Mouse (Mus musculus) kidney, embryonic 16.5 days (tissue): ENCODE results near the gene Actbl2. TPM values are rescaled to one million over a fixed set of nuclear protein-coding genes. Genes with fewer than 3 reads are reported as not detected.

Experiments
- ATAC-seq: fragments of 200-750 bp; cut with Nextera tagmentation; 2 replicates; pipeline ENCODE4 v1.8.0; 2017; ENCODE audit warnings: moderate TSS enrichment; ENCODE audit not compliant: low FRiP score, low TSS enrichment
- H3K27ac ChIP-seq: fragments of 300-500 bp; sonication (generic); 2 replicates; pipeline ENCODE4 v1.5.1; 2014; ENCODE audit warnings: low read length
- H3K27me3 ChIP-seq: fragments of 300-500 bp; sonication (generic); 2 replicates; pipeline ENCODE4 v1.6.1; 2014; ENCODE audit warnings: low read length, control low read depth, mixed read lengths; ENCODE audit not compliant: insufficient read depth
- H3K36me3 ChIP-seq: fragments of 300-500 bp; sonication (generic); 2 replicates; pipeline ENCODE4 v1.6.1; 2014; ENCODE audit warnings: low read length, control low read depth, mixed read lengths; ENCODE audit not compliant: insufficient read depth
- H3K4me1 ChIP-seq: fragments of 300-500 bp; sonication (generic); 2 replicates; pipeline ENCODE4 v1.6.1; 2014; ENCODE audit warnings: low read length, control low read depth, mixed read lengths; ENCODE audit not compliant: insufficient read depth
- H3K4me2 ChIP-seq: fragments of 300-500 bp; sonication (generic); replicated peaks from 2 replicates; pipeline ENCODE4 v1.6.1; 2014; ENCODE audit warnings: low read depth, low read length
- H3K4me3 ChIP-seq: fragments of 300-500 bp; sonication (generic); 2 replicates; pipeline ENCODE4 v1.5.1; 2014; ENCODE audit warnings: mild to moderate bottlenecking, low read length
- H3K9ac ChIP-seq: fragments of 300-500 bp; sonication (generic); replicated peaks from 2 replicates; pipeline ENCODE4 v1.6.1; 2014; ENCODE audit warnings: low read length
- H3K9me3 ChIP-seq: fragments of 300-500 bp; sonication (generic); 2 replicates; pipeline ENCODE4 v1.6.1; 2016; ENCODE audit warnings: low read length, control low read depth
- WGBS: fragments of 180-500 bp; shearing (Covaris S2); extraction: QIAGEN DNeasy Blood & Tissue Kit; methylation state at CpG from one replicate; pipeline ENCODE4 v1.1.7; 2014; 5-methylcytosine and 5-hydroxymethylcytosine counted together
- polyA plus RNA-seq: library from polyadenylated mRNA; unstranded; fragments of >200 nt; fragmentation: Nextera tagmentation; extraction: Ambion mirVana; gene quantifications from 2 replicates; pipeline ENCODE4 v1.2.1, GENCODE M21; 2015

Actbl2 gene
- polyA plus RNA-seq, 1 experiment from 2014 or later = not detected

- no peak overlapping the region for H3K9ac ChIP-seq
- WGBS = 53% methylated on average over 4 of the region's 4 CpGs
- H3K4me1 ChIP-seq = peaks cover 14% of the 10 kb centered on the region; the same call in 1 of the 2 replicates
- H3K4me3 ChIP-seq = no peak overlapping the region
- no peaks in the 10 kb centered on the region for H3K36me3 ChIP-seq
- no peak overlapping the region for H3K27ac ChIP-seq
- H3K9me3 ChIP-seq = no peaks in the 10 kb centered on the region
- no peak overlapping the region for H3K4me2 ChIP-seq
- no peak for ATAC-seq
- H3K27me3 ChIP-seq = no peaks in the 10 kb centered on the region
Measured at GRCm38 (mm10) chr13:111294965-111295494, 40.2 kb downstream of the Actbl2 start.

GRCm38 (mm10) chr13:111296029-111296428 is 41.2 kb downstream of the Actbl2 start:
- Histone ChIP-seq H3K27me3 (no peaks in the 10 kb centered on the region), H3K4me2 (no peak overlapping the region), H3K27ac (no peak overlapping the region), H3K9ac (no peak overlapping the region), H3K4me3 (no peak overlapping the region), H3K36me3 (no peaks in the 10 kb centered on the region), H3K9me3 (no peaks in the 10 kb centered on the region), H3K4me1 (peaks cover 14% of the 10 kb centered on the region; the same call in 1 of the 2 replicates)
- ATAC-seq = no peak
- WGBS = 61% methylated on average over 5 of the region's 5 CpGs

DNA sequence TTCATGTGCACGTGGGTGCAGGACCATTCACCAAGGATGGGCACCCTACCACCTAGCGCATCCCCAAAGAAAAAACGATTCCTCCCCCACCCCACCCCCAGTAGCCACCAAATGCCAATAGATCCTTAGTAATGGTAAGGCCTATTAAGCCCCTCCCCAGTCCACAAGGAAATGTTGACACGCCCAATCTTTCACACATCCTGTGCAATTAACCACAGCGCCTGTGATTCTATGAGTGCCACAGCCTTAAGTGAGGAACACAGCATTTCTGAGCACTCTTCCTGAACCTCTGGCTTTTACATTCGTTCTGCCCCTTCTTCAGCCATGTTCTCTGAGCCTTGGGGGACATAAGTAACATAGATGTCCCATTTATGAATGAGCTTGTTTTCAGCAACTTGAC is 42.8 kb downstream of the Actbl2 start:
- no peak for ATAC-seq
- H3K27ac ChIP-seq = no peak overlapping the region
- no peak overlapping the region for H3K9ac ChIP-seq
- 77% methylated on average over 6 of the region's 6 CpGs for WGBS
- H3K4me1 ChIP-seq = 0 out of 2 replicates have a peak, but pooled peaks cover 4% of the 10 kb centered on the region
- no peak overlapping the region for H3K4me3 ChIP-seq
- no peak overlapping the region for H3K4me2 ChIP-seq
- no peaks in the 10 kb centered on the region for H3K9me3 ChIP-seq
- H3K36me3 ChIP-seq = no peaks in the 10 kb centered on the region
- no peaks in the 10 kb centered on the region for H3K27me3 ChIP-seq

- no peak overlapping the region for H3K4me2 ChIP-seq
- no peaks in the 10 kb centered on the region for H3K36me3 ChIP-seq
- H3K4me1 ChIP-seq = 0 out of 2 replicates have a peak, but pooled peaks cover 4% of the 10 kb centered on the region
- ATAC-seq = no peak
- H3K27ac ChIP-seq = no peak overlapping the region
- H3K4me3 ChIP-seq = no peak overlapping the region
- no peaks in the 10 kb centered on the region for H3K27me3 ChIP-seq
- no peaks in the 10 kb centered on the region for H3K9me3 ChIP-seq
- no peak overlapping the region for H3K9ac ChIP-seq
- 83% methylated on average over 8 of the region's 8 CpGs for WGBS
Measured at GRCm38 (mm10) chr13:111299145-111299713, 44.4 kb downstream of the Actbl2 start.

GRCm38 (mm10) chr13:111300846-111301245 is 46.0 kb downstream of the Actbl2 start:
- ATAC-seq = no peak
- no peak overlapping the region for H3K4me3 ChIP-seq
- H3K9ac ChIP-seq = no peak overlapping the region
- no peaks in the 10 kb centered on the region for H3K36me3 ChIP-seq
- WGBS = 79% methylated on average over 3 of the region's 3 CpGs
- no peak overlapping the region for H3K27ac ChIP-seq
- H3K27me3 ChIP-seq = no peaks in the 10 kb centered on the region
- H3K9me3 ChIP-seq = no peaks in the 10 kb centered on the region
- no peak overlapping the region for H3K4me2 ChIP-seq
- H3K4me1 ChIP-seq = 0 out of 2 replicates have a peak, but pooled peaks cover 2% of the 10 kb centered on the region

- H3K36me3 ChIP-seq = no peaks in the 10 kb centered on the region
- whole genome bisulfite sequencing = 60% methylated on average over 2 of the region's 2 CpGs
- no peaks in the 10 kb centered on the region for H3K9me3 ChIP-seq
- H3K9ac ChIP-seq = no peak overlapping the region
- no peak for ATAC-seq
- no peak overlapping the region for H3K27ac ChIP-seq
- no peak overlapping the region for H3K4me3 ChIP-seq
- 0 out of 2 replicates have a peak, but pooled peaks cover 2% of the 10 kb centered on the region for H3K4me1 ChIP-seq
- no peak overlapping the region for H3K4me2 ChIP-seq
- no peaks in the 10 kb centered on the region for H3K27me3 ChIP-seq
Measured at GRCm38 (mm10) chr13:111301431-111301830, 46.6 kb downstream of the Actbl2 start.

GRCm38 (mm10) chr13:111304194-111304593 is 49.4 kb downstream of the Actbl2 start:
- WGBS = 81% methylated on average over 2 of the region's 2 CpGs
- Histone ChIP-seq H3K9ac (no peak overlapping the region), H3K9me3 (no peaks in the 10 kb centered on the region), H3K27ac (no peak overlapping the region), H3K4me1 (0 out of 2 replicates have a peak, but pooled peaks cover 2% of the 10 kb centered on the region), H3K4me3 (no peak overlapping the region), H3K4me2 (no peak overlapping the region), H3K36me3 (no peaks in the 10 kb centered on the region), H3K27me3 (no peaks in the 10 kb centered on the region)
- no peak for ATAC-seq

GRCm38 (mm10) chr13:111304736-111305135 is 49.9 kb downstream of the Actbl2 start:
- ATAC-seq = no peak
- 81% methylated on average over 5 of the region's 5 CpGs for WGBS
- H3K9ac ChIP-seq = no peak overlapping the region

More at GRCm38 (mm10) chr13:111304736-111305135, 49.9 kb downstream of the Actbl2 start:
- Histone ChIP-seq H3K4me2 (no peak overlapping the region), H3K9me3 (no peaks in the 10 kb centered on the region), H3K27ac (no peak overlapping the region), H3K4me1 (0 out of 2 replicates have a peak, but pooled peaks cover 2% of the 10 kb centered on the region), H3K36me3 (no peaks in the 10 kb centered on the region), H3K27me3 (no peaks in the 10 kb centered on the region), H3K4me3 (no peak overlapping the region)
